Mouse (Mus musculus) c-Kit-positive CD71-negative TER-119-negative erythroid progenitor cells, embryonic 14.5 days (primary cell): ENCODE results near the gene Exd1.
"Not testable (repeated sequence)": the region's sequence is repeated elsewhere in the genome, so short reads cannot be mapped to it uniquely, and the experiment has no call there.

Experiments
- DNase-seq: peaks from one replicate; pipeline ENCODE4 v3.0.0-alpha.2; 2013; ENCODE audit warnings: low read depth

Gene Exd1

DNA sequence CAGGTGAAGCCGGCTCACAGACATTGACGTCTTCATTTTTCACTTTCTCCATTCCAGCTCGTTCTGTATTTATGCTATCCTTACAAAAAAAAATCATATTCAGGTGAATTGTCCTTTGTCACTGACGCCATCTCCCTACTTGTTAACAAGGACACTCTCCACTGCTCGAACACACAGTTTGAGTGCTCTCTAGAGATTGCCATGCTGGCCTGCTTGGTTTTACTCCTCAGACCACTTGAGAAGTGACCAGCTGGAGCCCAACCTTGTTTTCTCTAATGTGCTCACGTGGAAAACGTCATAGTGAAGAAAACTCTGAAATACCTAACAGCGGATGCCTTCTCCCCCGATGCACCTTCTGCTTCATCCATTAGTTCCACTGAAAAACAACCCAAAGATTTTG, 8.6 kb downstream of the Exd1 start:
- no peak for DNase-seq

DNA sequence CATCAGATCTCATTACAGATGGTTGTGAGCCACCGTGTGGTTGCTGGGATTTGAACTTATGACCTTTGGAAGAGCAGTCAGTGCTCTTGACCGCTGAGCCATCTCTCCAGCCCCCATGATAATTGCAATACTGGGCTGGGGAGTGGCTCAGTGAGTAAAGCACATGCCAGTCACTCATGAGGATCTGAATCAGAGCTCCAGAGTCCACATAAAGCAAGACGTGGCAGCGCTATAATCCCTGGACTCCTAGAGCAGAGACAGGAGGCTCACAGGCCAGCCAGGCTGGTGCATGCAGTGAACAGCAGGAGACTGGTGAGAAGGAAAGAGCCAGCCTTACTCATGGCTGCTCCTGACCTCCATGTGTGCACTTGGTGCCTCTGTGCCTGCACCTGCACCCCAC, 22.0 kb downstream of the Exd1 start:
- no peak for DNase-seq

DNA sequence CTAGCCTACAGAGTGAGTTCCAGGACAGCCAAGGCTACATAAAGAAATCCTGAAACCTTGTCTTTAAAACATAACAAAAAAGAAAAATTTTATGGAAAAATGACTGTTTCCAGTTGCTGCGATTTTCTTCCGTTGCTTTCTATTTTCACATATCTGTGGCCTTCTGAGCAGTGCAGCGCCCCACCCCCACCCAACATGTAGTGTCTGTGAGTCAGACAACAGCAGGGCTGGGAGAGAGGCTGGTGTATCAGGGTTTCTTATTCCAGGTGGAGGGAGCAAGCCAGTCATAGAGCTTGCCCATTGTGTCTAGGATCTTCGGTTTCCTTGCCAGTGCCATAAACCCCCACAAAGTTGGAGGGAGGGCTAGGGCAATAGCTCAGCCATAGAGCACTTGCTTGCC, 23.6 kb downstream of the Exd1 start:
- no peak for DNase-seq

DNA sequence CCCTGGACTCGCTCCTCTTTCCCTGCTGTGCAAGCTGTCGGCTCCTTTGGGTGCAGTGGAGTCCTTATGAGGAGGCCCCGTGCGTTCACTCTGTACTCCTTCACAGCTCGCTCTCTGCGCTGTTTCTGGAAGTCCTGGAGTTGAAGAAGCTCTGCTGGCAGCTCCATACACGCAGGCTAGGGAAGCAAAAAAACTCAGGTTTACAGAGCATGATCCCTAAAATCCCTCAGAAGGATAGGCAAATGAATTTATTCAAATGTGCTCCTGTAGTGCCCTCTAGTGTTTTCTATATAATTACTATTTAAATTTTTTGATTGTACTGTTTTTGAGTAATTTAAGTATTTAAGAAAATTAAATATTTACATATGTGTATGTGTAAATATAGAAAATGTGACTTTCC, 26.9 kb downstream of the Exd1 start:
- DNase-seq: no peak

DNA sequence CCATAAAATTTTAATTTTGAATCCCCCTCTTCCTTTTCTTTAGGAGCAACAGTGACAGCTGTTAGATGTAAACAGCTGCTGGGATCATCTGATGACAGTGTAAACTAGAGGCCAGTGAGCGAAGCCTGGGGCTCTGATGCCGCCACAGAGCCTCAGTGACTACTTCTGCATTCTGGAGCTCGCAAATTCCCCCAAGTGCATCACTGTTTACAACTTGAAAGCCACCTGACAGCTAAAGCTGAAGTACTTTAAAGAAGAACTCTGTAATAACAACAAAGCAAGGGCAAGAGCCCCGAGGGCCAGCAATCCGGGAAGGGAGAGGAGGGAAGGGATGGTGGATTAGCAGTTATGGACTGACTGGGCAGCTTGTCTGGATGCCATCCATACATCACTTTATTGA, 30.6 kb downstream of the Exd1 start:
- no peak for DNase-seq

DNA sequence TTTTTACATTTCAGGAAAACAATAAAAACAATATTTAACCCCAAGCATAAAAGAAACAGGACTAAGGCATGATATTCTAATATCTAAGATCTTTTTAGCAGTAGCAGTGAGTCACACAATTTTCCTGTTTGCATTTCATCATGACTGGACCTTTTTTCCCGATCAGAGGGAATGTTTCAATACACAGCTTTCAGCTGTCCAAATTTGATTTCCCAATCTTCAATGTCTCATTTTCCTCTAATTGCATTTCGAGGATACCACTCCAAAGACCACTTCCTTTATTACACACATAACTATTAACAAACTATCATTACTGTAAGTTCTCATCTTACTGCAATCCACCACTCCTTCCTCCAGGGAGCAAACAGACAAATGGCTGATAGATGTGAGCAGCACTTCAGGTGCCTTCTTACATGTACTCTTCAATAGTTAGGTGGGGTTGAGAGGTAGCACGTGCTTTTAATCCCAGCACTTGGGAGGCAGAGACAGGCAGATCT, 33.4 kb downstream of the Exd1 start:
- no peak for DNase-seq

DNA sequence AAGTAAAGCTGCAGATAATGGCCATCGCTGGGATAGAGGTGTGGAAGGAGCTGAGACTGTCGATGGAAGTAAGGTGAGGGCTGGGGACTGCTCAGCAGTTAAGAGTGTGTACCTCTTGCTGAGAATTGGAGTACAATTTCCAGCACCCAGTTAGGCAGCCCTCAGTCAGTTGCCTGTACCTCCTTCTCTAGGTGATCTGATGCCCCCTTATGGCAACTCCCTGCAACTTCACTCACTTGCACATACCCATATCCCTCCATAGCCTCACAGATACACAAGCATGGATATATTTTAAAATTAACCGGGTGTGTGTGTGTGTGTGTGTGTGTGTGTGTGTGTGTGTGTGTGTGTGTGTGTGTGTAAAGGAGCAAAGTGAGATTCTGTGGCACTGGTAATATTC, 35.1 kb downstream of the Exd1 start:
- no peak for DNase-seq

DNA sequence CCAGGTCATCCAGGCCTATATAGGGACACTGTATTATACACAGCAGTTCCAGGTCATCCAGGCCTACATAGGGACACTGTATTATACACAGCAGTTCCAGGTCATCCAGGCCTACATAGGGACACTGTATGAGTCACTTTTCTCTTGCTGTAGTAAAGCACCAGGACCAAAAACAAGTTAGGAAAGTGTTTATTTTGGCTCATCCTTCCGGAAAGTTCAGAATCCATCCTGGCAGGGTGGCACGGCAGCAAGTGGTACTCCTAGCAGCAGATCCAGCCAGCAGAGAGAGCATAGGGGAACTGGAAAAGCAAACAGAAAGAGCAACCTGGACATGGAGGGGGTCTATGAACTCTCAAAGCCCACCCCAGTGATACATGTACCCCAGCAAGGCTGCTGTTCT, 36.6 kb downstream of the Exd1 start:
- DNase-seq: no peak

DNA sequence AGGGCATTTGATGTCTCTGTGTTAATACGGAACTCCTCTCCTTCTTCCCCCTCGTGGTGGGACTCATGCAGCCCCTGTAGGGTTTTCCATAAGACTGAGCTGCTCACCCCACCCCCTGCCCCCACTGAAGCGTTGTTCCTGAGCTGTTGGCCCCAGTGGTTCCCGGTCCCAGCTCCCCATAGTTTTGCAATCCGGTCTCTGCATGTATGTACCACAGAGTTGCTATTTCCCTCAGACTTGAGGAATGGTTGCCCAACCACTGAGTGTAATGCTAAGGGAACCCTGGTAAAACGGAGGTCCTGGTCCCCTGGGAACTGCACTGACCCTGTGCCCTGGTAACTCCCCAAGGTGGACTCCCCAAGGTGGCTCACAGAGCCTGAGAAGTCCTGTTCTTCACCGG, 38.9 kb downstream of the Exd1 start:
- DNase-seq: not testable (repeated sequence)

DNA sequence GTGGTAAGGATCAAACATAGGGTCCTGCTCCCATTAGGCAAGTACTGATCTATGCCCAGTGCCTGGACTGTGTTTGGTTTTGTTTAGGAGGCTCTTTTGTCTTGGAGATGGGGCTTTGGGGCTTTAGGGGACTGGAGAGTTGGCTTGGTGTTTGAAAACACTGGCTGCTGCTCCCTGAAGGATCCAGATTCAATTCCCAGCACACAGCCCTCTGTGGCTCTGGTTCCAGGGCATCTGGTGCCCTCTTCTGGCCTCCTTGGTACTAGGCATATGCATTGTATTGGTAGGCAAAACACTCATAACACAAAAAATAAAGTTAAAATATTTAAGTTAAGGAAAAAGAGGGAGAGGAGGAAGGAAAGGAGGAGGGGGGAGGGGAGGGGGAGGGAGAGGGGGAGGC, 40.3 kb downstream of the Exd1 start:
- peak; percentile 12 for DNase-seq

DNA sequence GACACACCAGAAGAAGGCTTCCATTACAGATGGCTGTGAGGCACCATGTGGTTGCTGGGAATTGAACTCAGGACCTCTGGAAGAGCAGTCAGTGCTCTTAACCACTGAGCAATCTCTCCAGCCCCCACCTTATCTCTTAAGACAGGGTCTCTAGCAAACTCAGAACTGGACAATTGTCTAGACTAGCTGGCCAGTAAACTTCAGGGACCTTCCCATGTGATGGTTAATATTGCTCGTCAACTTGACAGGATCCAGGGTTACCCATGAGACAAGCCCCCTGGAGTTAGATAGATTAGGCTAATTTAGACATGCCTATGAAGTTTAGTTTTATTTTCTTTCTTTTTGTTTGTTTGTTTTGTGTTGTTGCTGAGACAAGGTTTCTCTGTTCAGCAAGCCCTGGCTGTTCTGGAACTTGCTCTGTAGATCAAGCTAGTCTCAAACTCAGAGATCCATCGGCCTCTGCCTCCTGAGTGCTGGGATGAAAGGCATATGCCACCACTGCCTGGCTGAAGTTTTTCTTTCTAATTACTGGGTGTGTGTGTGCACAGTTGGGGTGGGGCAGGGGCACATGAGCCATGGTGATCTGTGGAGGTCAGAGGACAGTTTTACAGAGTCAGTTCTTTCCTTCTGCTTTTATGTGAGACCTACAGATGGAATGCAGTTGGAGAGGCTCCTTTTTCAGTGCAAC, 46.3 kb downstream of the Exd1 start:
- no peak for DNase-seq

DNA sequence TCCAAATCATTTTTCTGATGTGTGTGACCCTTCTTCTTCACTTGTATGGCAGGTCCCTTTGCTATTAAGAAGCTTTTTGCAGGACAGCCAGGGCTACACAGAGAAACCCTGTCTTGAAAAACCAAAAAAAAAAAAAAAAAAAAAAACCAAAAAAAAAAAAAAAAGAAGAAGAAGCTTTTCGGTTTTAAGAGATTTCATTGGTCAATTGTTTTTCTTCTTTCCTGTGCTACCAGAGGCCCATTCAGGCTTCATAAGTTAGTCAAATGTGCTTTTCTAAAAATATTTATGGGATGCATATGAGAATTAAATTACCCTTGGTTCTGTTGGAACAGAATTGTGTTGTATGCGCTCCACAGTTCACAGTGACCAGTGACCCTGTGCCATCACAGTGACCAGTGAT, 48.6 kb downstream of the Exd1 start:
- DNase-seq: no peak

DNA sequence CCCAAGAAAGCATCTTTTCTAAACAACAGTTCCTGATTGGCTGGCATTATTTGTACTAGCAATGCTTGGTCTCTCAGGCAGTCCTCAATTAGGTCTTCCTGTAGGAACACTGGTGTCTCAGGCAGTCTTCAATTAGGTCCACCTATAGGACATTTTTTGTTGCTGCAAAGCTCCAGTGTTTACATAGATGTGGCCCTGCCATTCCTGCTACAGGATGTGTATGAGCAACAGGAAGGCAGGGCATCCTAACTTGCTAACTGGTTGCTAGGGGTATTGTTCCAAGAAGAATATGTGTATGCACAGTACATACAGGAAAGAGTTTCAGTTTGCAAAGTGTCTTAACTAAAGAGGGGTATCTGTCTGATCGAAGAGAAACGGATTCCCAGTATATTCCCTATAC, 51.3 kb downstream of the Exd1 start:
- DNase-seq: no peak

DNA sequence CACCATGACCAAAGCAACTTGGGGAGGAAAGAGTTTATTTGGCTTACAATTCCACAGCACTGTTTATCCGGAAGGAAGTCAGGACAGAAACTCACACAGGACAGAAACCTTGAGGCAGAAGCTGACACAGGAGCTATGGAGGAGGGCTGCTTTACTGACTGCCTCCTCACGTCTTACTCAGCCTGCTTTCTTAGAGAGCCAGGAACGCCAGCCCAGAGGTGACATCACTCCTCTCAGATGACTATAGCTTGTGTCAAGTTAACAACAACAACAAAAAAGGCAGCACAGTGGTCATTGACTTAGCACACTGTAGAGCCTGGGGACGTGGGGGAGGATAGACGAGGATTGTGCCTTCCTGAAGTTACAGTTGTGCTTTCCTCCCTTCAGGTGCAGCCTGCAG, 55.5 kb downstream of the Exd1 start:
- DNase-seq: no peak

DNA sequence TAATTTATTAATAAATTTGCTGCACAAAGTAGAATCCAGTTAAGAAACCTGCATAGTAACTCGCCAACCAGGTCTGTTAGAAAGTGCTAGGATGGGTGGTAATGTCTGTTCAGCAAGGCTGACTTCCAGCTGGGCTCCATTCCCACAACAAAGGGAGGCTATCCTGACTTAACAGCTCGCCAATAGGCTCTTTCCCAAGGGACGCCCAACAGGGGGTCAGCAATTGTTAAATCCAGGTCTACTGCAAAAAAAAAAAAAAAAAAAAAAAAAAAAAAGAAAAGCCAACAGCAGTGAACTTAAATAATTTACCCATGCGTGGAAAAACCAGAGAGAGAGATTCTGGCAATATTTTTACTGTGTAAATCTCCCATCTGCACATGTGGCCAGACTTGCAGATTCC, 60.9 kb downstream of the Exd1 start:
- no peak for DNase-seq

DNA sequence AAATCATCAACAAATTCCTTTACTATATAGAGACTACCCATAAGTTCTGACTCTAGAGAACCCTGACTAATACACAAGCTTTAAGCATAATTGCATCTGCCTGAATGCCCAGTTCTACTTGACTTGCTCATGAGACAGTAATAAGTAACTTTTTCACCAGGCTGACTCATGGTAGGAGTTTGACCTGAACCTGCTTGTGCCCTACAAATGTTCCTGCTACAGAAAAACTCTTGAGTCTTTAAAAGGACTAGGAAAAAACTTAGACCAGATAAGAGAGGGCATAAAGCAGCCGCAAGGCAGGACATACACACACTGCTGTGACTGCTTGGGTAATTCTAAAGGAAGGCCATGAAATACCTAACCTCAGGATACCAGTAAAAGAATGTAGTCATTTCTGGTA, 65.1 kb downstream of the Exd1 start:
- no peak for DNase-seq

DNA sequence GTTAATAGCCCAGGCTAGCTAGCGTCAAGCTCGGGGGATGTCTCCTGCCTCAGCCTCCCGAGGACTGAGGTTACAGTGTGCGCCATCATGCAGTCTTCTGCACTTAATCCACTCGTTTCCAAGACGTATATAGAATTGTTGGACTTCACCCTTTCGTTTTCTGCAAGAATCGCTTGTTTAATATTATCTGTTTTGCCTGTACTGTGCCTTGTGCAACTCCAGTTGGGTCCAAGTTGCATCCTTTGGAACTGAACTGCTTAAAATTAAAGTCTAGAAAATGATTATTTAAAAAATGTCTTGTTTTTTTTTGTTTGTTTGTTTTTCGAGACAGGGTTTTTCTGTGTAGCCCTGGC, 69.1 kb downstream of the Exd1 start:
- DNase-seq: no peak

DNA sequence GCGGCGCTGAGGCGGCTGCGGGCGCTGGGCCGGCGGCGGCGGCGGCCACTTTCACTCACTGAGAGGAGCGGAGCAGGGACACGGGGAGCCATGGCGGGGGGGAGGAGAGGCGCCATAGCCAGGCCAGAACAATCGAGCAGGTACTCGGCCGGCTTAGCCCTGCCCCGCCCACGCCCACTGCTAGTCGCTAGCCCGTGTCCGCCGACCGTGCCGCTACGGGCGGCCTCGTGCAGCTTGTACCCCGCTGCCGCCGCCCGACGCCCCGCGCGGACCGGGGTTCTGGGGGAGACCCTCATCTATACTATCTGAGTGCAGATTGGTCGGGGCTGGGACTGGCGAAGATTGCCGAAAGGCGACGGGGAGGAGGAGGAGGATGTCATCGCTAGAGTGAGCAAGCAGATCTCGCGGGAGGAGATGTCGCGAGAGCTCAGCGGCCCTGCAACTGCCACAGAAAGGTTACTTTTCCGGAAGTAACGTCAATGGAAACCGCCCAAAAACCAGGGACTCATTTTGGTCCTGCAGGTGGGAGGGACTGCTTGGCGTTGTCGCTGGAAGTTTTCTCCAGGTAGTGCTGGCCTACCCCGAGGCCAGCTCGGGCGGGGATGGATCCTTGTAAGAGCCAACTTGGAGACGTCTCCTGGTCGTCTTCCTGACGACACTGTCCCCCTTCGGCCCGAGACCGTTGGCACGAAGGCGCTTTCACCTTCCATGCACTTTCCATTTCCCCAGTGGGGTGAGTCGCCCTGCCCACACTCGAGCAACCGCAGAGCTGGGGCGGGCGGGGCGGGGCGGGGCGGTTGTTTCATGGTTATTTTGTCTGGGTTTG, 69.6 kb downstream of the Exd1 start, which contains the start of gene Ino80:
Gene Ino80, minus strand, starts transcription at position 117 of the 826 bp plus-strand sequence.
- peak; percentile 99 for DNase-seq

DNA sequence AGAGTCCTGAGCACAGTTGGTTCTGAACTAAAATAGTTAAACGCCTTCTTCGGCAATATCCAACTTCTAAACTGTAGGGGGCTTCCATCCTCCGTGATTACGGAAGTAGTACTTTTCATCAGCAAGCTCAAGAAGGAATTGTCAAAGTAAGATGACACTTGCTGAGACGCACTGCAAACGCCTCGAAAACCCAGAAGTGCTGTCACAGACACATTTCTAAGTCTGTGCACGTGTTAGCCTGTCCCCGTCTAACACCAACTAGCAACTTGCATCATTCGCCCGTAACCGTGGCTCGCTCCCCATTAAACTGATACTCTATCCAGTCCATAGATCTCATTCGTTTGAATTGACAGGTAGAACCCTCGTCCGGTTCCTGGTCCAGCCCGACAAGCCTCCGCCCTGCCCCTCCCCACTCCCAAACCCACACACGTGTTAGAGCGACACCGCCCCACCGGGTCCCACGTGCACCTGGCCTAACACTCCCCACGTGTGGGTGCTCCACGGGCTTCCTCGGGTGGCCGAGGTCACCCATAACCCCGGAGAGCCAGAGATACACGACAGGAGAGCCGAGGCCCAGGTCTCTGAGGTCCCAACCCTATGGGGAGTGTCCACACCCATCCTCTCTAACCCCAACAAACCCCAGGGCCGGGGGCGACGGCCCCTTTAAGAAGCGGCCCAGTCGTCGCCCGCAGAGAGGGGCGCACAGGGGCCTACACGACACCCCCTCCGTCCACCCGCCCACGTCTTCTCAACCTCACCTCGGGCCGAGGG, 70.6 kb downstream of the Exd1 start:
- peak; percentile 45 for DNase-seq

DNA sequence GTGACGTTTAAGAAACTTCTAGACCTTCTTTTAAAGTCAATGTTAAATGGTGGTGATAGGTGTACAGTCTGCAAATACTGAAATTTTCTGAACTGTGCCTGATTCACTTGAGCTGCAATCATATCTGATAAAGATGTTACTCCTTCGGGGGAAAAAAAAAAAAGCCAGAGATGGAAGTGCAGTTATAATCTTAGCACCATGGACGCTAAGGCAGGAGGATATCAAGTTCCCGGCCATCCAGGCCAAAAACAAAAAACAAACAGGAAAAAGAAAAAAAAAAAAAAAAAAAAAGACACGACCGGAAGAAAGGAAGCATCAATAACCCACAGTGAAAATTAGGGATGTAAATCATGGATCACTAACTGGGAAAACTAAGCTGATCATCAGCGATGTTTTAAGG, 71.3 kb downstream of the Exd1 start:
- DNase-seq: no peak
